Mouse (Mus musculus) cerebellum, adult 11-12 months (tissue): ENCODE data around the gene E4f1.

ENCODE experiments used
- DNase-seq: peaks from one replicate; pipeline ENCODE4 v3.0.0; 2022

The E4f1 gene

GRCm38 (mm10) chr17:24469910-24470602 is at the start of gene E4f1, which contains the start of gene Pgp:
Gene E4f1, minus strand, starts transcription at chr17:24470313.
Gene Pgp, plus strand, starts transcription at chr17:24470392.
- peak; percentile 100 for DNase-seq

- DNase-seq = no peak
Measured at GRCm38 (mm10) chr17:24514270-24515257, 44.5 kb upstream of the E4f1 start.

- peak; percentile 56 for DNase-seq
Measured at GRCm38 (mm10) chr17:24513609-24514008, 43.5 kb upstream of the E4f1 start.

- DNase-seq = no peak
Measured at GRCm38 (mm10) chr17:24507806-24508460, 37.8 kb upstream of the E4f1 start.

- peak; percentile 56 for DNase-seq
Measured at GRCm38 (mm10) chr17:24507129-24507664, 37.1 kb upstream of the E4f1 start.

- peak; percentile 62 for DNase-seq
Measured at GRCm38 (mm10) chr17:24506332-24507070, 36.4 kb upstream of the E4f1 start.

- DNase-seq = no peak
Measured at GRCm38 (mm10) chr17:24505286-24505955, 35.3 kb upstream of the E4f1 start.

- no peak for DNase-seq
Measured at GRCm38 (mm10) chr17:24504085-24504484, 34.0 kb upstream of the E4f1 start.

GRCm38 (mm10) chr17:24502208-24502607 is 32.1 kb upstream of the E4f1 start:
- no peak for DNase-seq

- DNase-seq = no peak
Measured at GRCm38 (mm10) chr17:24496026-24496425, 25.9 kb upstream of the E4f1 start.

- no peak for DNase-seq
Measured at GRCm38 (mm10) chr17:24495443-24495842, 25.3 kb upstream of the E4f1 start.

- peak; percentile 53 for DNase-seq
Measured at GRCm38 (mm10) chr17:24494627-24495335, 24.7 kb upstream of the E4f1 start.

- no peak for DNase-seq
Measured at GRCm38 (mm10) chr17:24490399-24490798, 20.3 kb upstream of the E4f1 start.

GRCm38 (mm10) chr17:24489265-24490030 is 19.3 kb upstream of the E4f1 start:
- DNase-seq = peak; percentile 53

- peak; percentile 71 for DNase-seq
Measured at GRCm38 (mm10) chr17:24488662-24489264, 18.6 kb upstream of the E4f1 start.

GRCm38 (mm10) chr17:24488186-24488661 is 18.1 kb upstream of the E4f1 start, which contains the start of gene Caskin1:
Gene Caskin1, plus strand, starts transcription at chr17:24488601.
- peak; percentile 76 for DNase-seq

- peak; percentile 46 for DNase-seq
Measured at GRCm38 (mm10) chr17:24485090-24485860, 15.2 kb upstream of the E4f1 start.

GRCm38 (mm10) chr17:24483495-24483894 is 13.4 kb upstream of the E4f1 start:
- DNase-seq = no peak
